Mouse (Mus musculus) heart, embryonic 12.5 days (tissue): Measurements from ENCODE around the gene Pip5kl1. TPM values are rescaled to one million over a fixed set of nuclear protein-coding genes. Genes with fewer than 3 reads are reported as not detected.

Experiments used
- ATAC-seq: fragments of 200-750 bp; cut with Nextera tagmentation; 2 replicates; pipeline ENCODE4 v1.8.0; 2017; ENCODE audit warnings: moderate TSS enrichment, moderate library complexity; ENCODE audit not compliant: insufficient number of reproducible peaks, low FRiP score
- H3K27ac ChIP-seq: fragments of 300-500 bp; sonication (generic); 2 replicates; pipeline ENCODE4 v1.5.1; 2016; ENCODE audit warnings: mild to moderate bottlenecking, moderate library complexity; ENCODE audit not compliant: poor library complexity, severe bottlenecking
- H3K27me3 ChIP-seq: fragments of 300-500 bp; sonication (generic); replicated peaks from 2 replicates; pipeline ENCODE4 v1.6.1; 2016; ENCODE audit warnings: mild to moderate bottlenecking, moderate library complexity
- H3K36me3 ChIP-seq: fragments of 300-500 bp; sonication (generic); 2 replicates; pipeline ENCODE4 v1.6.1; 2016; ENCODE audit warnings: mild to moderate bottlenecking, moderate library complexity
- H3K4me1 ChIP-seq: fragments of 300-500 bp; sonication (generic); replicated peaks from 2 replicates; pipeline ENCODE4 v1.6.1; 2016; ENCODE audit warnings: mild to moderate bottlenecking
- H3K4me2 ChIP-seq: fragments of 300-500 bp; sonication (generic); 2 replicates; pipeline ENCODE4 v1.6.1; 2016; ENCODE audit warnings: mild to moderate bottlenecking, moderate library complexity
- H3K4me3 ChIP-seq: fragments of 300-500 bp; sonication (generic); 2 replicates; pipeline ENCODE4 v1.5.1; 2016; ENCODE audit warnings: mild to moderate bottlenecking
- H3K9ac ChIP-seq: fragments of 300-500 bp; sonication (generic); 2 replicates; pipeline ENCODE4 v1.6.1; 2016; ENCODE audit warnings: mild to moderate bottlenecking, moderate library complexity
- H3K9me3 ChIP-seq: fragments of 300-500 bp; sonication (generic); replicated peaks from 2 replicates; pipeline ENCODE4 v1.6.1; 2016; ENCODE audit warnings: mild to moderate bottlenecking, moderate library complexity
- WGBS: fragments of 180-500 bp; shearing (Covaris S2); methylation state at CpG from one replicate; pipeline ENCODE4 v1.1.7; 2016; 5-methylcytosine and 5-hydroxymethylcytosine counted together
- polyA plus RNA-seq: library from polyadenylated mRNA; unstranded; fragments of >200 nt; fragmentation: Nextera tagmentation; extraction: Ambion mirVana; gene quantifications from 2 replicates; pipeline ENCODE4 v1.2.1, GENCODE M21; 2016

The Pip5kl1 gene
- polyA plus RNA-seq, 1 experiment from 2014 or later = 0.23 TPM

DNA sequence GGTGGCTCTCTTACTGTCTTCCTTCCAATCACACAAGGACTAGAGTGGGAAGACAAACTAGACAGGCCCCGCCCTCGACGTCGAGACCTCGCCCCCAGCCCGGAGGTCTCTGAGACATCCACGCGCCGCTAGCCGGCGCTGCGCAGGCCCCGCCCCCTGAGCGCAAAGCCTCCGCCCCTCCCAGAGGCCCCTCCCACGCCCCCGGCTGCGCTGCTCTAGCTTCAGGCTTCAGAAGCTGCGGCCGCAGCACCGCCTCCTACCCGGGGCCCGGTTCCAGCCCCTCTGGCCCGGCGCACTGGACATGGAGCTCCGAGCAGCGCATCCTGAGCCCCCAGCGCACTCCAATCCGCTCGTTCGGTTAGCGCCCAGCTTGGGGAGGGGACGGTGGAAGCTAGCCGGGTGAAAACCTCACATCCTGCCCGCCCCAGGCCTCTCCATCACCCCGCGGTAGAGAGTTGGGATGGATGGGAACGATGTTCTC lies 12.3 kb downstream of the Pip5kl1 start, which contains the start of gene St6galnac4:
St6galnac4 (plus strand) TSS at position 225 of the 481 bp plus-strand sequence.
- WGBS = under 1% methylated on average over 38 of the region's 38 CpGs
- Histone ChIP-seq H3K27ac (peak within 1 kb of the TSS; percentile 83), H3K4me3 (peak within 1 kb of the TSS; percentile 75), H3K36me3 (peaks cover 16% of the 10 kb centered on the region), H3K27me3 (no peaks in the 10 kb centered on the region), H3K9ac (peak within 1 kb of the TSS; percentile 83), H3K4me2 (peak within 1 kb of the TSS; percentile 86), H3K9me3 (no peaks in the 10 kb centered on the region), H3K4me1 (peaks cover 44% of the 10 kb centered on the region)
- ATAC-seq = peak; percentile 90

DNA sequence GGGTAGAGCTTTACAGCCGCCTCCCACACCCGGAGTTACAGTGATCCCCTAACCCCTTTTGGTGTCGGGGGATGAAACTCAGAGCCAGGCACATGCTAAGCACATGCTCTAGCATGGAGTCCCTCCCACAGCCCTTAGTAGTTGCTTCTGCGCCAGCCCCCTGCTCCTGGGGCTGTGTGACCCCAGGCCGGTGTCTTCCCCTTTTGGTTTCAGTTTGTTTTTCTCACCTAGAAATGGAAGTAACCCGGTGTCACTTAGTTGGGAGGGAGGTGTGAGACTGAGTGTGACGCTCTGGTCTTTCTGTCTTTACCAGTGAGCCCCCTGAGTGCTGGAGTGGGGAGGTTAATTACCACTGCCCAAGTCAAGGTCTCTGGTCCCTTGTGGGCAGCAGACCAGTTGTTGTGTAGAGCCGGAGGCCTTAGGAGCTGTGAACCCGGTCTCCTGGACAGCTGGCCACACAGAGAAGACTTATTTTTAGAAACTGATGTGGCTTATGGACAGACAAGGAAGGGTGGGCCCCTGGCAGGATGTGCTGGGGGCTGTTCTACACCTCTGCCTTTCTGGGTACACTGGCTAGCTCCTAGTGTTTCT lies 13.2 kb downstream of the Pip5kl1 start:
- H3K36me3 ChIP-seq = peaks cover 25% of the 10 kb centered on the region
- H3K9ac ChIP-seq = peak overlapping the region; percentile 83
- H3K27ac ChIP-seq = peak overlapping the region; percentile 83
- H3K4me2 ChIP-seq = peak overlapping the region; percentile 86
- no peaks in the 10 kb centered on the region for H3K9me3 ChIP-seq
- H3K4me1 ChIP-seq = peaks cover 43% of the 10 kb centered on the region
- no peaks in the 10 kb centered on the region for H3K27me3 ChIP-seq
- 8% methylated on average over 9 of the region's 9 CpGs for whole genome bisulfite sequencing
- ATAC-seq = peak; percentile 6; the same call in 1 of the 2 replicates
- peak overlapping the region; percentile 75 for H3K4me3 ChIP-seq

DNA sequence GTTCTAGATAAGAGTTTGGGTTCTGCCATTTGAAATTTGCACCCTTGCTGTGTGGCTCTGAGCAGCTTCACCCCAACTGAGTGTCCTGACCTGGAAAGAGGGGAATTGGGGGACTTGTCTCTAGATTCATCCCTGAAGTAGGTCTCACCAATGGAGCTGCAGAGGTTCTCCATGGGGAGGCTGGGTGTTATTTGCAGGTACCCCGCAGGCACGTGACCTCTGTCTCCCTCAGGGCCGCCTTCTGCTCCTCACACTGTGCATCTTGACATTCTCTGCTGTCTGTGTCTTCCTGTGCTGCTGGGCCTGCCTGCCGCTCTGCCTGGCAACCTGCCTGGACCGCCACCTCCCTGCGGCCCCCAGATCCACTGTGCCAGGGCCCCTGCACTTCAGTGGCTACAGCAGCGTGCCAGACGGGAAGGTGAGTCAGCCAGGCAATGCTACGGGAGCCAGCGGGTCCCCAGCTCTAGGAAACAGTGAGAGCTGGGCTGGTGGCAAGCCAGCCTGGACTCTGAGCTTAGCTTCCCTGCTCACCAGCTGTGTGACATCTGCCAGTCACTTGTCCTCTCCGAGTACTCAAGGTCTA lies 14.7 kb downstream of the Pip5kl1 start:
- Histone ChIP-seq H3K9me3 (no peaks in the 10 kb centered on the region), H3K4me1 (peaks cover 38% of the 10 kb centered on the region), H3K4me2 (peak overlapping the region; percentile 86), H3K36me3 (peaks cover 37% of the 10 kb centered on the region), H3K27me3 (no peaks in the 10 kb centered on the region), H3K9ac (0 out of 2 replicates have a peak overlapping the region, but pooled peaks have one; percentile 44), H3K4me3 (0 out of 2 replicates have a peak overlapping the region, but pooled peaks have one; percentile 1), H3K27ac (peak overlapping the region; percentile 63)
- 45% methylated on average over 11 of the region's 11 CpGs for WGBS
- no peak for ATAC-seq

DNA sequence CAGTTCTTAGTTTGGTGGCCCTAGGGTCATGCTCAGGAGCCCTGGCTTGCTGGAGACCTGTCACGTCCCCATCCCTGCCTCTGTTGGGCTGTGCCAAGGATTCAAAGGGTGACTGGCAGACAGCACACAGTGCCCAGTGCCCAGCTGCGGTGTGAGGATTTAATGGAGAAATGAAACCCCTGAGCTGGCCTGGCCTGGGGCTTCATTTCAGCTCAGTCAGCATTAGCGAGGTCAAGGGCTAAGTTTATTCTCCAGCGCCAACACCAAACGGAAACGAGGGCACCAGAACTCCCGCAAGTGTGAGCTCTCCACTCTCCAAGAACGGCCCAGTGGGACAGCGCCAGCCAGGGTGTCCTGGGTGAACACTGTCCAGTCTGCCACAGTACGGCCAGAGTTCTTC lies 15.6 kb downstream of the Pip5kl1 start:
- H3K27ac ChIP-seq = no peak overlapping the region

DNA sequence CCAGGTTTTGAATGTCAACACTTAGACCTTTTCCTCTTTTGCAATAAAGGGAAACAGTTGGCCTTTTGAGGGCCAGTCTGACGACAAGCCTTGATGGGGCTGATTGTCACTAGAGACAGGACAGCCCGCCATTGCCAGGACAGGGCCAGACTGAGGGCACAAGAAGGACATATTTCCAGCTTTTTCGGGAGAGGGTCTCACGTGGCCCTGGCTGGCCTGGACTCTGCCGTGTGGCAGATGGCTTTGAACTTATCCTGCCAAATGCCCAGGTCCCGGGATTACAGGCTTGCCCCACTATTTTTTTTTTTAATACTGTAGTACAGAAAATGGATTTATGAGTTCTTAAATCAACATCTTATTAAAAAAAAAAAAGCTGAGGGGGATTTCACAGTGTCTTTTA lies 16.7 kb downstream of the Pip5kl1 start:
- peaks cover 38% of the 10 kb centered on the region for H3K4me1 ChIP-seq
- H3K36me3 ChIP-seq = peaks cover 57% of the 10 kb centered on the region
- H3K9me3 ChIP-seq = no peaks in the 10 kb centered on the region
- H3K4me3 ChIP-seq = no peak overlapping the region
- no peak overlapping the region for H3K9ac ChIP-seq
- ATAC-seq = no peak
- no peak overlapping the region for H3K27ac ChIP-seq
- H3K27me3 ChIP-seq = no peaks in the 10 kb centered on the region
- WGBS = 70% methylated on average over 6 of the region's 6 CpGs
- no peak overlapping the region for H3K4me2 ChIP-seq

More for the DNA sequence above, 15.6 kb downstream of the Pip5kl1 start:
- Histone ChIP-seq H3K9ac (no peak overlapping the region), H3K9me3 (no peaks in the 10 kb centered on the region), H3K4me2 (no peak overlapping the region), H3K36me3 (peaks cover 47% of the 10 kb centered on the region), H3K4me3 (no peak overlapping the region), H3K27me3 (no peaks in the 10 kb centered on the region), H3K4me1 (peaks cover 38% of the 10 kb centered on the region)
- WGBS = 82% methylated on average over 10 of the region's 10 CpGs
- ATAC-seq = no peak

DNA sequence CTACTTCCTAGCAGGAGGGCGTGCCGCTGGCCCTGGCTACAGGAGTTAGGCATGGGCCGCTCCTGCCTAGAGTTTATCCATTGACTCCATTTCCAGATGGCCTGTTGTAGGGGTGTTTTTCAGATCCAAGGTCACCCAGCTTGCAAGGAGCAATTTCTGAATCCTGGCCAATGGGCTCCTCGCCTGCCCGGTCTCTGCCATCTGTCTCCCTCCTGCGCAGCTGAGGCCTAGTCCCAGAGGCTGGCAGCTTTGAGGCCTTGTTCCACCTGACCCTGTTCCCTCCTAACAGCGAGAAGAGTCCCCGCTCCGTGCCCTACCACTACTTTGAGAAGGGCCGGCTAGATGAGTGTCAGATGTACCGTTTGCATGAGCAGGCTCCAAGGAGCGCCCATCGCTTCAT lies 22.1 kb downstream of the Pip5kl1 start:
- Histone ChIP-seq H3K27ac (no peak overlapping the region), H3K27me3 (no peaks in the 10 kb centered on the region), H3K36me3 (peaks cover 70% of the 10 kb centered on the region), H3K9me3 (no peaks in the 10 kb centered on the region), H3K4me3 (no peak overlapping the region), H3K4me1 (peaks cover 6% of the 10 kb centered on the region), H3K4me2 (no peak overlapping the region), H3K9ac (no peak overlapping the region)
- no peak for ATAC-seq
- WGBS = 91% methylated on average over 13 of the region's 13 CpGs

DNA sequence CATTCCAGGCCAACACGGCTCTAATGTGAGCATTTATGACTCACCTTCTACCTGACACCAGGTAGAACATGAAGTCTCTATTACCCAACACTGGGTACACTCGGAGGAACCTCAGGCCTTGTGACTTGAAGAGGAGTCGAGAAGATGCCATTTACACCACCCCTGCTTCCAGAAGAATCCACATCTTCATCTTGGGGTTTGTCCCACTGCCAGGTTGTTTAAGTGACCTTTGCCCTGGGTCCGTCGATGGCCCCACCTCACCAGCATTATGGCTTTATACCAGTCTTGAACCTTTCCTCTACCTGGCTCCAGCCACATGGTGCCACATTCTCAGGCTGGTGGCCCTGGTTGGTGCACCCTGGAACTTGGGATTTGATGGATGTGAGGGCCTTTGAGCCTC lies 22.7 kb downstream of the Pip5kl1 start:
- Histone ChIP-seq H3K27ac (no peak overlapping the region), H3K27me3 (no peaks in the 10 kb centered on the region), H3K4me3 (no peak overlapping the region), H3K36me3 (peaks cover 68% of the 10 kb centered on the region), H3K4me1 (peaks cover 12% of the 10 kb centered on the region), H3K9ac (no peak overlapping the region), H3K4me2 (no peak overlapping the region), H3K9me3 (no peaks in the 10 kb centered on the region)
- 84% methylated on average over 5 of the region's 5 CpGs for WGBS
- ATAC-seq = no peak

DNA sequence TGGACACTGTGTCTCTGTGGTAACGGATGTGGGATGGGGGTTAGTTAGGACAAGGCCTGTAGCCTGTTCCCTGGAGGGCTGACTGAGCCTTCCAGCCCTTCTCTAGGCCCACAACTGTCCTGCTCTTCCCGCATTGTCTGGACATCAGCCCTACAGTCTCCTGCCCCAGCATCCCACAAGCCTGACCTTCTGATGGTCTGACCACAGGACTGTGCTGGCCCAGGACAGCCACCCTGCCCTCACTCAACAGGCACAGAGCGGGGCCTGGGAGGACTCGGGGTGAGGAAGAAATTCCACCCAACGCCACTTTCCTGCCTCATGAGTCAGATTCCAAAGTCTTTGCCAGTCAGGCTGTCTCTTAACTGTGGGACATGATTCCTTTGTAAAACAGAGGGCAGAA lies 23.1 kb downstream of the Pip5kl1 start:
- no peaks in the 10 kb centered on the region for H3K9me3 ChIP-seq
- no peak overlapping the region for H3K9ac ChIP-seq
- no peaks in the 10 kb centered on the region for H3K27me3 ChIP-seq
- no peak for ATAC-seq
- WGBS = 89% methylated on average over 5 of the region's 5 CpGs
- no peak overlapping the region for H3K27ac ChIP-seq
- H3K36me3 ChIP-seq = peaks cover 63% of the 10 kb centered on the region
- peaks cover 16% of the 10 kb centered on the region for H3K4me1 ChIP-seq
- no peak overlapping the region for H3K4me3 ChIP-seq
- no peak overlapping the region for H3K4me2 ChIP-seq

DNA sequence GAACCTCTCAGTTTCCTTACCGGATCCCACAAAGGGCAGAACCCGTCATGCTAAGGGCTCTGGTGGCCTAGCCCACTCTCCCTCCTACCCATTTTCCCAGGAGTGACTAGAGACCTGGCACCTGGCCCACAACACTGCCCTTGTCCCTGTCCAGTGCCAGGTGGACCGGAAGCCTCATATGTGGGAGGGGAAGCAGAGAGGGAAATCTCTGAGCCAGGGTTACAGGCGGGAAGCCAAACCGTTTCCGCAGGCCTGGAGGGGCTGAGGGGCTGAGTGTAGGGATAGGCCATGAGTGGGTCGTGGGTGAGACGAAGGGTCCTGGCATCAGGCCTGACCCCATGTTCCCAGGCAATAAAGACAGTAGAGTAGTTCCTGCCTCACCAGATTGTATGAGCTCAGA lies 23.9 kb downstream of the Pip5kl1 start:
- peaks cover 17% of the 10 kb centered on the region for H3K4me1 ChIP-seq
- H3K4me3 ChIP-seq = no peak overlapping the region
- no peak overlapping the region for H3K9ac ChIP-seq
- no peaks in the 10 kb centered on the region for H3K9me3 ChIP-seq
- no peak for ATAC-seq
- WGBS = 86% methylated on average over 8 of the region's 8 CpGs
- H3K4me2 ChIP-seq = no peak overlapping the region
- peaks cover 57% of the 10 kb centered on the region for H3K36me3 ChIP-seq
- H3K27me3 ChIP-seq = no peaks in the 10 kb centered on the region
- no peak overlapping the region for H3K27ac ChIP-seq

DNA sequence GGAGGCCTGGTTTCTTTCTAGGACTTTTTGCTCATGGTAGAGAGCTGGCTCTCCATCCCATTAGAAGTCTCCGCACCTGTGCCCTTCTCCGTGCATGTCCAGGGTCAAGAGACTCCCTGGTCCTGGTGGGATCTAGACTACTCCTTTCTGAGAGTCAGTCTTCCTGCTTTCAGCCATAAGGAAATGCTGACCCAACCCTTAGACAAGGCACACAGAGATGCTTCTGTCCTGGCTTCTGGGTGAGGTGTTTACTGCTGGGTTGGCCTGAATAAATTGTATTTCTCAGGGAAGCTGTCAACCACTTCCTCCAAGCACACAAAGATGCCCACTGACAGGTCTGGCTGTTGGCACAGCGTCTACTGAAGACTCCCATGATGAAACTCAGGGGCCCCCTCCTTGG lies 24.8 kb downstream of the Pip5kl1 start, which contains the start of gene St6galnac6:
St6galnac6 (plus strand) TSS at position 301 of the 400 bp plus-strand sequence.
- Histone ChIP-seq H3K36me3 (peaks cover 48% of the 10 kb centered on the region), H3K4me1 (peaks cover 17% of the 10 kb centered on the region), H3K27ac (no peak within 1 kb of the TSS), H3K9ac (0 out of 2 replicates have a peak within 1 kb of the TSS, but pooled peaks have one; percentile 10), H3K27me3 (no peaks in the 10 kb centered on the region), H3K9me3 (no peaks in the 10 kb centered on the region), H3K4me3 (no peak within 1 kb of the TSS), H3K4me2 (no peak within 1 kb of the TSS)
- WGBS = 82% methylated on average over 3 of the region's 3 CpGs
- ATAC-seq = no peak

DNA sequence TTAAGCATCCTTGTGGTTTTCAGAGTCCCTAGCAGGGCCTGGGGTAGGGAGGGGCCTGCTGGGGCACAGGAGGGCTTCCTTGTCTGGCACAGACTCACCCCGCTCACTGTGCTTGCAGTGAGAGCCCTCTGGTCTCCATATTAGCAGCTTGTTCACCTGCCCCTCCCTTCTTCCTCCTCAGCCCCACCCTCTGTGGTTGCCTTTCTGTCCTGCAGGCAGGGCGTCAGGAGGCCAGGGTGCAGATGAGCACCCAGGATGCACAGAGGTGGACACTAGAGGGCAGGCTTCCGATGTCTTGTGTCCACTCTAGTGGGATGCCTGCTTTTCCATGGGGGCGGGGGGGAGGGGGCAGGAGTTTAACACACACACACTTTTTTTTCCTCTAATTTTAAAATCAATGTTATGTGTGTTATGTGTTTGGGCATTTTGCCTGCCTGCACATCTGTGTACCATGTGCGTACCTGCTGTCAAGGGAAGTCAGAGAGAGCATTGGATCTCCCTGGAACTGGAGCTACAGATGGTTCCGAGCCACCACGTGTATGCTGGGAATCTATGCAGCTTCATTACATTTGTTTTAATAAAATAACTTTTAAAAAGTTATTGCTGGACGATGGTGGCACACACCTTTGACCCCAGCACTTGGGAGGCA lies 26.9 kb downstream of the Pip5kl1 start:
- Histone ChIP-seq H3K9ac (no peak overlapping the region), H3K27ac (peak overlapping the region; percentile 36; the same call in 1 of the 2 replicates), H3K4me1 (peaks cover 17% of the 10 kb centered on the region), H3K36me3 (peaks cover 29% of the 10 kb centered on the region), H3K4me2 (0 out of 2 replicates have a peak overlapping the region, but pooled peaks have one; percentile 15), H3K27me3 (no peaks in the 10 kb centered on the region), H3K4me3 (no peak overlapping the region), H3K9me3 (no peaks in the 10 kb centered on the region)
- 36% methylated on average over 8 of the region's 8 CpGs for WGBS
- ATAC-seq = 0 out of 2 replicates have a peak, but pooled peaks have one; percentile 48
